Mouse (Mus musculus) stomach, embryonic 14.5 days (tissue): Measurements from ENCODE around the gene Dhdh. TPM values are rescaled to one million over a fixed set of nuclear protein-coding genes. Genes with fewer than 3 reads are reported as not detected.
A peak's percentile ranks its signal among the peaks of the same experiment; 100 is the strongest.
"Not testable (repeated sequence)": the region's sequence is repeated elsewhere in the genome, so short reads cannot be mapped to it uniquely, and the experiment has no call there.

Source experiments
- ATAC-seq: fragments of 200-750 bp; cut with Nextera tagmentation; 2 replicates; pipeline ENCODE4 v1.8.0; 2017; ENCODE audit warnings: low read depth, moderate TSS enrichment; ENCODE audit not compliant: insufficient number of reproducible peaks, insufficient read depth, low FRiP score
- H3K27ac ChIP-seq: fragments of 300-500 bp; sonication (generic); 2 replicates; pipeline ENCODE4 v1.5.1; 2014; ENCODE audit warnings: mild to moderate bottlenecking, low read length, moderate library complexity, mixed read lengths
- H3K27me3 ChIP-seq: fragments of 300-500 bp; sonication (generic); 2 replicates; pipeline ENCODE4 v1.6.1; 2014; ENCODE audit warnings: low read length, control low read depth, mixed read lengths; ENCODE audit not compliant: control insufficient read depth, insufficient read depth
- H3K36me3 ChIP-seq: fragments of 300-500 bp; sonication (generic); 2 replicates; pipeline ENCODE4 v1.6.1; 2014; ENCODE audit warnings: mild to moderate bottlenecking, control low read depth, low read length, moderate library complexity, mixed read lengths; ENCODE audit not compliant: control insufficient read depth, insufficient read depth
- H3K4me1 ChIP-seq: fragments of 300-500 bp; sonication (generic); 2 replicates; pipeline ENCODE4 v1.6.1; 2014; ENCODE audit warnings: low read length, control low read depth, mixed read lengths; ENCODE audit not compliant: control insufficient read depth, insufficient read depth
- H3K4me2 ChIP-seq: fragments of 300-500 bp; sonication (generic); replicated peaks from 2 replicates; pipeline ENCODE4 v1.6.1; 2014; ENCODE audit warnings: low read depth, low read length, control low read depth
- H3K4me3 ChIP-seq: fragments of 300-500 bp; sonication (generic); 2 replicates; pipeline ENCODE4 v1.5.1; 2014; ENCODE audit warnings: low read depth, low read length, control low read depth
- H3K9ac ChIP-seq: fragments of 300-500 bp; sonication (generic); replicated peaks from 2 replicates; pipeline ENCODE4 v1.6.1; 2014; ENCODE audit warnings: low read depth, mild to moderate bottlenecking, control low read depth, low read length, moderate library complexity, mixed read lengths
- H3K9me3 ChIP-seq: fragments of 300-500 bp; sonication (generic); 2 replicates; pipeline ENCODE4 v1.6.1; 2016; ENCODE audit warnings: low read depth, low read length, control low read depth; ENCODE audit not compliant: control insufficient read depth
- WGBS: fragments of 180-500 bp; shearing (Covaris S2); extraction: QIAGEN DNeasy Blood & Tissue Kit; methylation state at CpG from one replicate; pipeline ENCODE4 v1.1.7; 2014; 5-methylcytosine and 5-hydroxymethylcytosine counted together
- polyA plus RNA-seq: library from polyadenylated mRNA; unstranded; fragments of >200 nt; fragmentation: Nextera tagmentation; extraction: Ambion mirVana; gene quantifications from 2 replicates; pipeline ENCODE4 v1.2.1, GENCODE M21; 2014

The Dhdh gene
- polyA plus RNA-seq, 1 experiment from 2014 or later: 2.7 TPM

DNA sequence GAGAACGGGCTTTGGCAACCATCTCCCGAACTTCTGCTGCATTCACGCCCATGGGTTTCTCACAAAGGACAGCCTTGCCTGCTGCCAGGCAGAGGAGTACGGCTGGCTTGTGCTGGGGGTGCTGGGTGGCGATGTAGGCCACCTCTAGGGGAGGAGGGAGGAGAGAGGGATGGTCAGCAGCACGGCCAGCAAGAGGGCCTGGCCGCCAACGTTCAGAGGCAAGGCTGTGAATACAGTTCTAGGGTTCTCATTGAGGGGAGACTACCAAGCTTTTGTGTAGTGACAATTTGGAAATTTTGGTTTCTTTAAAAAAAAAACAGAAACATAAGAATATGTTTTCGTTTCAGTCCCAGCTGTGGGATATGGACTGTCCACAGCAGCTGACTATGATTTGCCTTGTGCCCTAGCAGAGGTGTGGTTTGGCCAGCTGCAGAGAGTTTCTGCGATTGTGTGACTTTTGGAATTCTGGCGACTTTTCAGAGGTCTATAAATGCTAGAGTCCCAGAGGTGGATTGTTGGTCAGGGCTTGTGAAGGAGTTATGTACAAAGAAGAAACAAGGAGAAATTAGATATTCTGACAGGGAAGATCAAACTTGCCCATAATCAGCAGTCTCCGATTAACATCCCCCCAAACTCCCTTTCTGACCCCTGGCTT is 1.7 kb downstream of the Dhdh start, which contains the start of gene Gm45808:
Gene Gm45808 (minus strand): TSS at position 51 of the 655 bp plus-strand sequence.
- Histone ChIP-seq H3K27ac (no peak within 1 kb of the TSS), H3K9me3 (no peaks in the 10 kb centered on the region), H3K4me2 (no peak within 1 kb of the TSS), H3K4me1 (peaks cover 11% of the 10 kb centered on the region; the same call in 1 of the 2 replicates), H3K36me3 (no peaks in the 10 kb centered on the region), H3K27me3 (no peaks in the 10 kb centered on the region), H3K4me3 (no peak within 1 kb of the TSS), H3K9ac (no peak within 1 kb of the TSS)
- ATAC-seq: no peak
- WGBS: 85% methylated on average over 12 of the region's 12 CpGs

- ATAC-seq: no peak
- peaks cover 9% of the 10 kb centered on the region; the same call in 1 of the 2 replicates for H3K4me1 ChIP-seq
- 59% methylated on average over 7 of the region's 7 CpGs for WGBS
- no peaks in the 10 kb centered on the region for H3K9me3 ChIP-seq
- H3K4me2 ChIP-seq: no peak overlapping the region
- no peaks in the 10 kb centered on the region for H3K27me3 ChIP-seq
- no peak overlapping the region for H3K4me3 ChIP-seq
- no peaks in the 10 kb centered on the region for H3K36me3 ChIP-seq
- no peak overlapping the region for H3K27ac ChIP-seq
- no peak overlapping the region for H3K9ac ChIP-seq
Observed at GRCm38 (mm10) chr7:45486158-45486557, 2.4 kb downstream of the Dhdh start.

DNA sequence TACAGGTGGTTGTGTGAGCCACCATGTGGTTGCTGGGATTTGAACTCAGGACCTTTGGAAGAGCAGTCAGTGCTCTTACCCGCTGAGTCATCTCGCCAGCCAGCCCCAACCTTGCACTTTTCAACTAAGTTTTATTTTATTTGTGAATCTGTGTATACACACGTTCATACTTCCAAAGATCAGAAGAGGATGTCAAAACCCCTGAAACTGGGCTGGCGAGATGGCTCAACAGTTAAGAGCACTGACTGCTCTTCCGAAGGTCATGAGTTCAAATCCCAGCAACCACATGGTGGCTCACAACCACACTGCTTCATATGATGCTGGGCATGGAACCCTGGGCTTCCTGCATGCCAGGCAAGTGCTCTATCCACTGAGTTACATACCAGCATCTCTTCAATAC is 3.6 kb downstream of the Dhdh start:
- 90% methylated on average over 5 of the region's 5 CpGs for WGBS
- H3K27me3 ChIP-seq, H3K4me3 ChIP-seq, H3K27ac ChIP-seq, H3K4me2 ChIP-seq, H3K9ac ChIP-seq, ATAC-seq, H3K36me3 ChIP-seq, H3K9me3 ChIP-seq, H3K4me1 ChIP-seq: not testable (repeated sequence)

- Histone ChIP-seq H3K4me2 (no peak overlapping the region), H3K4me1 (no peaks in the 10 kb centered on the region), H3K36me3 (no peaks in the 10 kb centered on the region), H3K9me3 (no peaks in the 10 kb centered on the region), H3K27me3 (no peaks in the 10 kb centered on the region), H3K4me3 (no peak overlapping the region), H3K9ac (no peak overlapping the region), H3K27ac (no peak overlapping the region)
- 71% methylated on average over 1 of the region's 1 CpGs for WGBS
- ATAC-seq: no peak
Observed at GRCm38 (mm10) chr7:45482166-45482565, 6.4 kb downstream of the Dhdh start.

GRCm38 (mm10) chr7:45481374-45481927 is 7.2 kb downstream of the Dhdh start, which contains the start of gene Tulp2:
Gene Tulp2 (plus strand): TSS chr7:45481877.
- Histone ChIP-seq H3K4me2 (no peak within 1 kb of the TSS), H3K36me3 (no peaks in the 10 kb centered on the region), H3K27ac (no peak within 1 kb of the TSS), H3K27me3 (no peaks in the 10 kb centered on the region), H3K4me3 (no peak within 1 kb of the TSS), H3K9me3 (no peaks in the 10 kb centered on the region), H3K9ac (no peak within 1 kb of the TSS), H3K4me1 (no peaks in the 10 kb centered on the region)
- WGBS: 46% methylated on average over 15 of the region's 15 CpGs
- ATAC-seq: peak; percentile 71; the same call in 1 of the 2 replicates

DNA sequence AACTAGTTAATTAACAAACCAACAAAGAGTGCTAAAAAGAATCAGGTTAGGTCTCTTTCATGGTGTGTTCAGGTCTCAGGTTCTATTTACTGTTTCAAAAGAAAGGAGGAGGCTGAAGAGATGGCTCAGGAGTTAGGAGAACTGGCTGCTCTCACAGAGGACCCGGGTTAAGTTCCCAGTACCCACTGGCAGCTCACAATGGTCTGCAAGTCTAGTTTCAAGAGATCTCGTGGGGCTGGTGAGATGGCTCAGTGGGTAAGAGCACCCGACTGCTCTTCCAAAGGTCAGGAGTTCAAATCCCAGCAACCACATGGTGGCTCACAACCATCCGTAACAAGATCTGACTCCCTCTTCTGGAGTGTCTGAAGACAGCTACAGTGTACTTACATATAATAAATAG is 8.3 kb downstream of the Dhdh start:
- H3K9me3 ChIP-seq, ATAC-seq, H3K4me3 ChIP-seq, H3K27ac ChIP-seq, H3K9ac ChIP-seq, H3K4me1 ChIP-seq, H3K4me2 ChIP-seq, H3K36me3 ChIP-seq, H3K27me3 ChIP-seq: not testable (repeated sequence)
- 71% methylated on average over 3 of the region's 4 CpGs for WGBS

DNA sequence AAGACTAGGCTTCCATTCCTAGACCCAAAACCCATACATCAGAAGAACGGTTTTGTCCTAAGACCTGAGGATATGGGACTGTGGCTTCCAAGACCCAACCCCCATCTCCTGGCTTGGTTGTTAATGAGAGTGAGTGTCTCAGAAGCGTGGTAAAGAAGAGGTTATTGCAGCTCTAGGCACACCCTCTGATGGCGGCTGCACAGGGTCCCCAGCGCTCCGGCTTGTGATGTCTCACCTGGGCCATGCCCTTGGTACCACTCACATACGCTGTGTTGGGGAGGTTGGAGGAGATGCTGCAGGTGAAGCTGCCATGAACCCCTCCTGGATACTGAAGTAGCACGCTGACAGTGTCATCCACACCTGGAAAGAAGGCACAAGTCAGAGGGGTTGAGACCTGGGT is 9.8 kb downstream of the Dhdh start:
- Histone ChIP-seq H3K4me2 (no peak overlapping the region), H3K36me3 (no peaks in the 10 kb centered on the region), H3K27me3 (no peaks in the 10 kb centered on the region), H3K9ac (no peak overlapping the region), H3K27ac (no peak overlapping the region), H3K4me3 (no peak overlapping the region), H3K9me3 (no peaks in the 10 kb centered on the region), H3K4me1 (no peaks in the 10 kb centered on the region)
- 95% methylated on average over 7 of the region's 7 CpGs for WGBS
- no peak for ATAC-seq

DNA sequence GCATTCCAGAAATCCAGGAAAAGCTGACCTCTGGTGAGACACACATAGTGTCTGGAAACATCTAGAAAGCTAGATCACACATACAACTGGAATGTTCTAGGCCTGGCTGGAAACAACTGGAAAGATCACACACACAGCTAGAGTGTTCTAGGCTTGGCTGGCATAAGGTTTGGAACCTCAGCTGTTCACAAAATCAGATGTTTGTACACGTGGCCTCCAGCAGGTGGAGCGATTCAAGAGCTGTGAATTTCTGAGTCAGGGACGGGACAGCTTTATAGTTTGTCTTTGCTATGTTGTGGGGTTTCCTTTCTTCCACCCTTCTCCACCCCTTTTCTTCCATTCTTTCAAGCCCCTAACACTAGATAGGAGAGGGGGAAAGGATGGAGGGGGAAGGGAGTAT is 11.6 kb downstream of the Dhdh start:
- Histone ChIP-seq H3K9ac (no peak overlapping the region), H3K4me3 (no peak overlapping the region), H3K4me2 (no peak overlapping the region), H3K9me3 (no peaks in the 10 kb centered on the region), H3K27ac (no peak overlapping the region), H3K36me3 (no peaks in the 10 kb centered on the region), H3K4me1 (no peaks in the 10 kb centered on the region), H3K27me3 (no peaks in the 10 kb centered on the region)
- WGBS: 8% methylated on average over 3 of the region's 3 CpGs
- no peak for ATAC-seq

DNA sequence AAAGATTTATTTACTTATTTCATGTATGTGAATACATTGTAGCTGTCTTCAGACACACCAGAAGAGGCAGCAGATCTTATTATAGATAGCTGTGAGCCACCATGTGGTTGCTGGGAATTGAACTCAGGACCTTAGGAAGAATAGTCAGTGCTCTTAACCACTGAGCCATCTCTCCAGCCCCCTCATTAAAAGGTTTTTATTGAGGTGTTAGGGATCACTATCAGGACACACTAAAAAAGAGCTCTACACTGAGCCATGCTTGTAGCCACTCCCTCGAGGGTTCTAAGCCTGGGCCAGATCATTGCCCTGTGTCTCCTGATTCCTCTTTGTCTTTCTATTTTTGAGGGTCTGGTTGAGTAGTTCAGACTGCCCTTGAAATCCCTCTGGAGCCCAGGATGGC is 12.2 kb downstream of the Dhdh start:
- Histone ChIP-seq H3K4me2 (no peak overlapping the region), H3K36me3 (no peaks in the 10 kb centered on the region), H3K27me3 (no peaks in the 10 kb centered on the region), H3K4me3 (no peak overlapping the region), H3K9me3 (no peaks in the 10 kb centered on the region), H3K9ac (no peak overlapping the region), H3K4me1 (no peaks in the 10 kb centered on the region), H3K27ac (no peak overlapping the region)
- WGBS: 50% methylated on average over 1 of the region's 1 CpGs
- no peak for ATAC-seq
